Mouse (Mus musculus) kidney, adult 2 months (tissue): ENCODE data around the gene Anks1.

Source experiments
- CTCF ChIP-seq: fragments of 200-500 bp; conservative IDR thresholded peaks from 2 replicates; pipeline ENCODE4 v1.5.1; 2011; ENCODE audit warnings: low read depth, mild to moderate bottlenecking, control low read depth, low read length, moderate library complexity, mixed read lengths; ENCODE audit not compliant: insufficient read depth, insufficient read length
- POLR2A ChIP-seq: fragments of 200-500 bp; IDR thresholded peaks from one replicate; pipeline ENCODE4 v1.6.1; 2011; ENCODE audit warnings: low read depth, low read length, control low read depth

- TF ChIP-seq CTCF (no peak), POLR2A (no peak)
These were observed 91.3 kb downstream of the Anks1 start for GRCm38 (mm10) chr17:28000389-28000788.
